Mouse (Mus musculus) bone marrow, adult 2 months (tissue): ENCODE measurements around the gene Pex5. TPM values are rescaled to one million over a fixed set of nuclear protein-coding genes. Genes with fewer than 3 reads are reported as not detected.

Experiments
- H3K27ac ChIP-seq: fragments of 200-500 bp; 2 replicates; pipeline ENCODE4 v1.5.1; 2012; ENCODE audit warnings: low read depth, mild to moderate bottlenecking, control low read depth, inconsistent platforms, low read length; ENCODE audit not compliant: control insufficient read depth, poor library complexity, insufficient read depth
- H3K4me1 ChIP-seq: fragments of 200-500 bp; 2 replicates; pipeline ENCODE4 v1.6.1; 2011; ENCODE audit warnings: low read length; ENCODE audit not compliant: control insufficient read depth, insufficient read depth
- H3K4me3 ChIP-seq: fragments of 200-500 bp; replicated peaks from 2 replicates; pipeline ENCODE3; 2011; ENCODE audit warnings: mild to moderate bottlenecking, low read depth, low read length, control low read depth; ENCODE audit not compliant: control insufficient read depth
- CTCF ChIP-seq: fragments of 200-500 bp; IDR thresholded peaks from 2 replicates; pipeline ENCODE4 v1.5.1; 2011; ENCODE audit warnings: low read length, control low read depth; ENCODE audit not compliant: control insufficient read depth, insufficient read depth
- POLR2A ChIP-seq: fragments of 200-500 bp; IDR thresholded peaks from 2 replicates; pipeline ENCODE4 v1.6.1; 2011; ENCODE audit warnings: low read depth, mild to moderate bottlenecking, control low read depth, low read length, borderline replicate concordance; ENCODE audit not compliant: control insufficient read depth
- whole genome bisulfite sequencing: fragments of 180-500 bp; shearing (Covaris S2); methylation state at CpG from one replicate; pipeline ENCODE4 v1.1.7; 2018; 5-methylcytosine and 5-hydroxymethylcytosine counted together
- polyA plus RNA-seq: library from polyadenylated mRNA; stranded (reverse); fragments of >200 nt; gene quantifications from 2 replicates; pipeline ENCODE4 v1.2.4, GENCODE M21; 2011; ENCODE audit warnings: low replicate concordance; ENCODE audit not compliant: missing spikeins, insufficient read depth, insufficient read length

The Pex5 gene
- polyA plus RNA-seq, 1 experiment = 16.6 TPM

DNA sequence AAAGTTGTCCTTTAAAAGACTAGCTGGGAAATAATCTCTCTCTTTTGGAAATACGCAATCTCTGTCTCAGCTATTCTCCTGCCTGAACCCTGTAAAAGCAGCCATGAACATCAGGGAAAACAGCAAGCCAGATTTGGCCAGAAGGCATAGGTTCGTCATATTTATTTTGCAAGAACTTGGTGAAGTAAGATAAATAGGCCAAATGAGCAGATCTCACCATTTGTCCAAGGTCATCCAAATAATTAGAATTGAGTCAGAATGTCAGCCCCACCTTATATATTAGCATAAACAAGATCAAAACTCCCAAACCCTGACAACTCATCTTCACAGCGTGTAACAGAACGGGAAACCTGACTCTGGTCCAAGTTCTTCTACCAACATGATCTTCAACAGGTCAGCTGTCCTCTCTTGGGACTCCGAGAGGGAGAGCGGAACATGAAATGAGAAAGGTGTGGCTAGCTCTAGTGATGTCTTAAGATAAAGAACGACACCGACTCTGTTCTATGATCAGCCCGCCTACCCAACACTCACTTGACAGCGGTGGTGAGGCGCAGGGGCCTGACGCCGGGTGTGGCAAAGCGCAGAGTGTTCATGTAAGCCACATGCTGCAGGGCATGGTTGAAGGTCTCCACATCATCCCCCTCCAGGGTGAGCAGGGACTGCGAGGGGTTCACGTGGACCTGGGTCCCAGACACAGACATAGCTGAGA lies 34.2 kb upstream of the Pex5 start:
- Histone ChIP-seq H3K27ac (no peak overlapping the region), H3K4me3 (no peak overlapping the region), H3K4me1 (no peaks in the 10 kb centered on the region)
- TF ChIP-seq CTCF = no peak
- TF ChIP-seq POLR2A = no peak
- 85% methylated on average over 16 of the region's 16 CpGs for WGBS

DNA sequence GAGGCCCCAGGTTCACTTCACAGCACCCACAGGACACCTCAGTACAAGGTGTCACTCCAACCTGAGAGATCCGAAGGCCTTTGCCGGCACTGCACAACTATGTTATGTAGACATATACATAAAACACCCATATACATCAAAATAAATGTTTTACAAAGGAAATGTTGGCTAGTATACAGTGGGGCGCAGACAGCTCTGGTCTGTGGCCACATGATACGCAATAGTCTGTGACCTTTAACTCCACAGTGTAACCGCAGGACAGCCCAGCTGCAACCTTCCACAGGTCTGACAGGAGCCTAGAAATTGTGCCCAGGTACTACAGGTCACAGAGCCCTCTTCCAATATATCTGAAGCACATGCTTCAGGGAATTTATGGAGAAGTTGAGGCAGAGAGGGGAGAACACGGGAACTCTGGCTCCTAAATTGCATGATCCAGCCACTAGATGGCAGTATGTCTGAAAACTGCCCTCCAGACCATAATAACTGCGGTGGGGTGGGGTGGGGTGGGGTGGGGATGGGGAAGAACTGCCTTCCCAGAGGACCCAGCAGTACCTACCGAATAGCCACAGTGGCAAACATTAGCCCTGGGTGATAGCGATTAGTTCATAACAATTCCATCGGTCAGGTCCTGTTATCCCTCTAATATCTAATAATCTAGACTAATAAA lies 33.5 kb upstream of the Pex5 start:
- H3K4me3 ChIP-seq = no peak overlapping the region
- H3K27ac ChIP-seq = no peak overlapping the region
- no peak for TF ChIP-seq POLR2A
- TF ChIP-seq CTCF = 0 out of 2 replicates have a peak, but pooled peaks have one; percentile 13
- WGBS = 63% methylated on average over 10 of the region's 10 CpGs
- H3K4me1 ChIP-seq = no peaks in the 10 kb centered on the region

DNA sequence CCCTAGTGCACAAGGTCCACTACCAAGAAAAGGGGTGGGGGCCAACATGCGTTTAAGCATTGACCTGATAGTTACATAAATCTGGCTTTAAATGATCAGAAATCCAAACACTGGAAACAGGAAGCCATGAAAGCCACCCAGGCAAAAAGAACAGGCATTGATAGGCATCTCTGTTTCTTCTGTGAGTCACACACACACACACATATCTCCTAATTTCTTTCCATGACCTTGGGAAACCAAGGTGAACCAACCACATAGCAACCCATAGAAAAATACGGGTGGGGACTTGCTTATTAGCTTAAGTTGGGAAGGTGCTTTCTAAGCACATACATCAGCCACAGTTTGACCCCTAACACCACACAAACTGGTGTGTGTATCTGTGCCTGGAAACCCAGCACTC lies 32.5 kb upstream of the Pex5 start:
- Histone ChIP-seq H3K4me3 (no peak overlapping the region), H3K27ac (no peak overlapping the region), H3K4me1 (no peaks in the 10 kb centered on the region)
- TF ChIP-seq CTCF (no peak), POLR2A (no peak)
- WGBS = 69% methylated on average over 2 of the region's 2 CpGs

DNA sequence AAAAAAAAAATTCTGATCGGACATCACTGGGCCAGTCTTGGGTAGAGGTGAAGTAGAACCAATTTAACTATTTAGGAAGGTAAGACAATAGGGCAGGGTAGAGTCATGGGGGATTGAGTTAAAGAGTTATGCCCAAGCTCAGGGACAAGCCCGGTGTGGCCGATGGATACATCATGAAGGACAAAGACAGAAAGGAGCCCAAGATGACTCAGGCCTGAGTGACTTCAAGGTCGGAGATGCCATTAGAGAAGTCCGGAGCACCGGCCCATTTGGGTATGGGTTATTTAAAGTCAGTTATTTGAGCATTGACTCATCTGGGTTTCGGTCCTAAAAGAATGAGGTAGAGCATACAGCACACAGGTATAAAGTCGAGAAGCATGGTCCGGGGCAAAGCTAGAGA lies 31.6 kb upstream of the Pex5 start:
- WGBS = 91% methylated on average over 9 of the region's 9 CpGs
- Histone ChIP-seq H3K27ac (no peak overlapping the region), H3K4me3 (no peak overlapping the region), H3K4me1 (no peaks in the 10 kb centered on the region)
- TF ChIP-seq CTCF = no peak
- TF ChIP-seq POLR2A = no peak

DNA sequence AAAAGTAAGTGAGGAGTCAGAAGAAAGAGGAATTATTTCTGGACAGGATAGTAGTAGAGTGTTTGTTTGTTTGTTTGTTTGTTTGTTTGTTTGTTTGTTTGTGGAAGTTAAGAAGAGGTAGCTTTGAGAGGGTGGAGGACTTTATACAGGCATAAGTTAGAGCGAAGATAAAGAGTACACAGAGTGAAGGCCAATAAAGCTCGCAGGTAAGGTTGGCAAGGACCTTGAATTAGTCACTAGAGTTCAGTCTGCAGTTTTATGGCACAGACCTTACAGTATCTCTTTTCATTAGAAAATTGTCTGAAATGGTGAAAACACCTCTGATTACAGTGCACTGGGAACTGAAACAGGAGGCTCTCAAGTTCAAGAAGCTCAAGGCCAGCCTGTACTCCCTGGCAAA lies 31.2 kb upstream of the Pex5 start:
- WGBS = 92% methylated on average over 2 of the region's 2 CpGs
- Histone ChIP-seq H3K27ac (no peak overlapping the region), H3K4me3 (no peak overlapping the region), H3K4me1 (no peaks in the 10 kb centered on the region)
- TF ChIP-seq CTCF = no peak
- no peak for TF ChIP-seq POLR2A

DNA sequence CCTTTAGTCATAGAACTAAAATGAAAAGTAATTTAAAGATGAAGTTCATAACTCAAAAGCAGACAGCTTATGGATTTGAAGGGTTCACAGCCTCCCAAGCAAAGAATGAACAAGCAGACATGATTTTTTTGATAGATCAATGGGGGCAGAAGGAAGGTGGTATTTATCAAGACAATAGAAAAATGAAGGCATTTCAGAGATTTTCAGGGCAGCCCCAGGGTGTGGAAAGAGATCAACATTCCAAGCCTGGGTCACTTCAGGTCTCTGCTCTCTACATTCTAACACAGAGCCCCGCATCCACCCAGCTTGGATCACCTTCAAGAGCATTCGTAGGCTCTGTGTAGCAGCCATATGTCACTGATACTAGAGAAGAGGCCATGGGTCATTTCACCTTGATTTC lies 28.5 kb upstream of the Pex5 start:
- 92% methylated on average over 2 of the region's 2 CpGs for WGBS
- H3K27ac ChIP-seq = no peak overlapping the region
- no peaks in the 10 kb centered on the region for H3K4me1 ChIP-seq
- TF ChIP-seq CTCF (no peak), POLR2A (no peak)
- no peak overlapping the region for H3K4me3 ChIP-seq

DNA sequence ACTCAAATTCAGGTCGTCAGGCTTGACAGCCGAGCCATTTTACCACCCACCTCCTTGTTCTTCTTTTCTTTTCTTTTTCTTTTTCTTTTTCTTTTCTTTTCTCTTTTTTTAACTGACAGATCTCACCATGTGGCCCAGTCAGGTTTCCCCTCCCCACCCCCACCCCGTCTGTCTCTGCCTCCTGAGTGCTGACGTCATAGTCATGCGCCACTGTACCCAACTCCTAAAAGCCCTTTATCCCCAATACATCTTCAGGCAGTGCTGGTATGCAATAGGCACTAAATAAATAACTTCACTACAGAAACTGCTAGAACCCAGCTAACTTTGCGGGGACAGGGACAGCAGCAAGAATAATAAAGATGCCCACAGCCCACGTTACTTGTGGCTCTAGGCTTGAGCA lies 21.4 kb upstream of the Pex5 start:
- H3K4me3 ChIP-seq = no peak overlapping the region
- WGBS = 84% methylated on average over 7 of the region's 7 CpGs
- TF ChIP-seq CTCF (no peak), POLR2A (no peak)
- H3K4me1 ChIP-seq = no peaks in the 10 kb centered on the region
- no peak overlapping the region for H3K27ac ChIP-seq

DNA sequence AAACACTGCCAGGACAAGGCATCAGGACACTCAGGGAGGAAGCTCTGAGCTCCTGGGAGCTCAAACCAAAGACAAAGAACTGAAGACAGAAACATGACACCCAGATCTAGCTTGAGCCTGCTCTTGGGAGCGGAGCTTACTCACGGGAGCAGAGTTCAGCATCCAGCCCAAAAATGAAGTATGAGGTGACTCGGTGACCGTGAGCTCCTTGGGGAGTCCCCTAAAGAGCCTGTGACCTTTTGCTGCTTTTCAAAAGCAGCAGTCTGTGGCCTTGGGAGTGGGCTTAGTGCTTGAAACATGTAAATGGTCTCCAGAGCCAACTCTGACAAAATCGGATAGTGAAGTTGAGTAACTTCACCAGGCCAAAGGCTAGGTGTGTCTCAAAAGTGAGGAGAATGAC lies 20.3 kb upstream of the Pex5 start:
- Histone ChIP-seq H3K4me1 (no peaks in the 10 kb centered on the region), H3K27ac (no peak overlapping the region), H3K4me3 (no peak overlapping the region)
- TF ChIP-seq CTCF (no peak), POLR2A (no peak)
- 86% methylated on average over 5 of the region's 5 CpGs for WGBS

DNA sequence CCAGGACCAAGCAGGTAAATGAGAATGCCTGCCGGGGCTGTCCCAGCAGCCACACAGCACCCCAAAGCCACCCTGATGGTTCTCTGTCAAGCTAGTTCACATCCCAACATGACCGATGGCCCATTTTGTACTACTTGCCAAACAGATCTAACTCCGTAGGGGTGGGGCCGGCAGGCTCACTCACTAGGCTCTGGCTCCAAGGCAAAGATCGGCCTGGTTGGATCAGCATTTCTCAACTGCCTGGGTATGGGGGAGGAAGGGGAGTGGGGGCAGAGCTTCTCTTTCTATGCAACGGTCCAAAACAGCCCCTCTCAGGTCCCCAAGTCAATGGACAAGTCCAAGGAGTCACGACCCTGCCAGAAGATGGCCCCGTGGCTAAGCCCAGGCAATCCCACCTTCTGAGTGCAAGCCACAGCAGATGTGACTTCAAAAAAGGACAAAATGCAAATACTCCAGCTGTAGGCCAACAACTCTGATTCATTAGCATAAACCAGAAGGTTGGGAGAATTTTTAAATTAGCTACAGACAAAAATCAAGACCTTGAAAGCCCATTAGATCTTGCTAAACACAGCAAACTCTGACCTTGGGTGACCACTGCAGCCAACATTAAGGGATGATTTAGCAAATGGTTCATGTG lies 18.9 kb upstream of the Pex5 start:
- TF ChIP-seq POLR2A = no peak
- no peak for TF ChIP-seq CTCF
- no peaks in the 10 kb centered on the region for H3K4me1 ChIP-seq
- no peak overlapping the region for H3K4me3 ChIP-seq
- 85% methylated on average over 8 of the region's 8 CpGs for WGBS
- H3K27ac ChIP-seq = no peak overlapping the region
